Mouse (Mus musculus) heart, adult 2 months (tissue): ENCODE data around the gene Hagh. TPM values are rescaled to one million over a fixed set of nuclear protein-coding genes. Genes with fewer than 3 reads are reported as not detected.

Source experiments
- DNase-seq, 2 experiments: peaks; one replicate each; pipeline ENCODE4 v3.0.0; 2021
- H3K27ac ChIP-seq: fragments of 200-600 bp; 2 replicates; pipeline ENCODE4 v1.8.1; 2022
- H3K27me3 ChIP-seq: fragments of 200-500 bp; 2 replicates; pipeline ENCODE4 v1.6.1; 2012; ENCODE audit warnings: mild to moderate bottlenecking, low read length, inconsistent platforms, mixed read lengths; ENCODE audit not compliant: control insufficient read depth, insufficient read depth
- H3K36me3 ChIP-seq: fragments of 200-500 bp; 2 replicates; pipeline ENCODE4 v1.6.1; 2012; ENCODE audit warnings: low read length, inconsistent platforms; ENCODE audit not compliant: control insufficient read depth, insufficient read depth
- H3K4me1 ChIP-seq: fragments of 200-500 bp; 2 replicates; pipeline ENCODE4 v1.6.1; 2011; ENCODE audit warnings: low read length; ENCODE audit not compliant: control insufficient read depth, insufficient read depth
- H3K4me3 ChIP-seq: fragments of 200-600 bp; 2 replicates; pipeline ENCODE4 v1.8.1; 2022
- H3K79me2 ChIP-seq: fragments of 200-500 bp; replicated peaks from 2 replicates; pipeline ENCODE4 v1.6.1; 2012; ENCODE audit warnings: mild to moderate bottlenecking, inconsistent platforms, low read length, moderate library complexity, mixed read lengths; ENCODE audit not compliant: control insufficient read depth, insufficient read depth
- H3K9ac ChIP-seq: fragments of 200-500 bp; 2 replicates; pipeline ENCODE4 v1.6.1; 2012; ENCODE audit warnings: low read depth, mild to moderate bottlenecking, control low read depth, inconsistent platforms, low read length, mixed read lengths
- CTCF ChIP-seq: fragments of 200-600 bp; IDR thresholded peaks from 2 replicates; pipeline ENCODE4 v1.8.1; 2022; ENCODE audit warnings: antibody characterized with exemption, mild to moderate bottlenecking, moderate library complexity
- EP300 ChIP-seq: fragments of 200-500 bp; IDR thresholded peaks from 2 replicates; pipeline ENCODE4 v1.6.1; 2011; ENCODE audit warnings: low read depth, low read length, control low read depth; ENCODE audit not compliant: insufficient read depth
- POLR2A ChIP-seq: fragments of 200-500 bp; IDR thresholded peaks from 2 replicates; pipeline ENCODE4 v1.6.1; 2011; ENCODE audit warnings: mild to moderate bottlenecking, low read depth, low read length, control low read depth; ENCODE audit not compliant: insufficient read depth
- WGBS: fragments of 180-500 bp; shearing (Covaris S2); methylation state at CpG from one replicate; pipeline ENCODE4 v1.1.7; 2018; 5-methylcytosine and 5-hydroxymethylcytosine counted together
- intact Hi-C: fragments of 180-260 bp; cut with DNase I; formaldehyde crosslinking; loops from one replicate; pipeline ENCODE4 v1.15.1; 2025
- polyA plus RNA-seq: library from polyadenylated mRNA; depleted of rRNA; stranded (reverse); fragments of >200 nt; gene quantifications from 2 replicates; pipeline ENCODE4 v1.2.3, GENCODE M21; 2012
- total RNA-seq, 2 experiments: library from RNA; stranded (reverse); gene quantifications; 2 replicates each; pipeline ENCODE4 v1.2.3; 2021

The Hagh gene
- total and polyA plus RNA-seq, 3 experiments: 85.8 to 133 (median 89.5) TPM

DNA sequence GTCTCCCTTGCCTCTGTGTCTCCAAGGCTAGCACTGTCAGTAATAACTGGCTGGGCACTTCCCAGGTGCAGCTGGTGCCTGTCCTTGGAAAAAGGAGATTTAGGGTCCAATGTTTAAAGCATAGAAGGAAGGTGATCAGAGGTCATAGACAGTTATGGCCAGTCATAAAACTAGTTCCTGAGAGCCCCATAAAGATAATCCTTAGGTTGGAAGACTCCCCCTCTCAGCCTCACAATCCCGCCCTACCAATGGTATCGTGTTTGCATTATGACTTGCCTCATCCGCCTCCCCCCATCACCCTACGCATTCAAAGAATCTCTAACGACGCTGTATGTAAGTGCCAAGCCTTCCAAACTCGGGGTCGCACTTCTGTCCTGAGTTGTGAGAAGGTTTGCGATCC lies 4.6 kb downstream of the Hagh start:
- no peaks in the 10 kb centered on the region for H3K79me2 ChIP-seq
- TF ChIP-seq CTCF: no peak
- no peak for TF ChIP-seq EP300
- TF ChIP-seq POLR2A: no peak
- H3K27ac ChIP-seq: no peak overlapping the region; the same call in 1 of the 2 replicates
- H3K27me3 ChIP-seq: no peaks in the 10 kb centered on the region
- intact Hi-C loops: no loop called here
- peaks cover 2% of the 10 kb centered on the region; the same call in 1 of the 2 replicates for H3K4me1 ChIP-seq
- 49% methylated on average over 9 of the region's 9 CpGs for WGBS
- DNase-seq: no peak
- H3K36me3 ChIP-seq: no peaks in the 10 kb centered on the region
- H3K4me3 ChIP-seq: no peak overlapping the region; the same call in 1 of the 2 replicates
- no peak overlapping the region; the same call in 1 of the 2 replicates for H3K9ac ChIP-seq

DNA sequence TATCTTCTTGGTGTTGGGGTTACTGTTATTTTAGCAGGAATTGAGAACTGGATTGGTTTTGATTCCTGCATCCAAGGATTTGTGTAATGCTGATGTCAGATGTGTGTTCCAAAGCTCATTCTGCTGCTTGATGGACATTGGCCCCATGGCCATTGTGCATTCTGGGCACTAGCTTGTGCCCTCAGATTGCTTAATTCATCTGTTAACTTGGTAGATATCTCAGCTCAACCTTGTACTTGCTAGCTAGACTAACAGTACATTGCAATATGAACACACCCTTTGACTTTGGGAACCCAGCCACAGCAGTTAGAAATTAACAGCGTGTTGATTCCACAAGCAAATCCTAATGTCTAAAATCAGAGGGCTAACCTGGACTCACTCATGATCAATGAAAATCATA lies 7.4 kb downstream of the Hagh start:
- Histone ChIP-seq H3K27me3 (no peaks in the 10 kb centered on the region), H3K79me2 (no peaks in the 10 kb centered on the region), H3K9ac (no peak overlapping the region), H3K4me1 (peaks cover 2% of the 10 kb centered on the region), H3K36me3 (no peaks in the 10 kb centered on the region), H3K4me3 (no peak overlapping the region), H3K27ac (no peak overlapping the region)
- DNase-seq: no peak
- WGBS: 84% methylated on average over 1 of the region's 1 CpGs
- TF ChIP-seq POLR2A (no peak), EP300 (no peak), CTCF (no peak)
- intact Hi-C loops: no loop called here

DNA sequence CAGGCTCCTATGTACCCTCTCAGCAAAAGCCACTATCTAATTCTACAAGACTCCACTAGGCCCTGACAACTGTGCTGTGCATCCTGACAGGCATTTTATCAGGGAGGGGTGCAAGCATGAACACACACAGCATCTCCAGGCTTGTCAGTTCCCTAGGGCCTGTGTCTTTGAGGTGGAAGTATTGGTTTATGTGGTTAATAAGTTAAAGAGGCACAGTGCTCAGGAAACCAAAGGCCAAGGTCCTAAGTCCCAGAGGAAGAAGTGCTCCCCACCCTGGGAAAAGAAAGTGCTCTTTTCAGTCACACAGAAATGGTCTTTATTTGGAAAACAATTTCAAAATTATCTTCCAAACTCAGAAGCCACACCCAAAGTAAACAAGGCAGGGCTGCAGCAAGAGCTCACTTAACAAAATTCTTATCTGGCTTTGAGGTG lies 8.7 kb downstream of the Hagh start:
- no peak for TF ChIP-seq POLR2A
- intact Hi-C loops: no loop called here
- peak overlapping the region; percentile 54 for H3K9ac ChIP-seq
- H3K4me1 ChIP-seq: peaks cover 2% of the 10 kb centered on the region
- H3K27ac ChIP-seq: peak overlapping the region; percentile 87
- H3K27me3 ChIP-seq: no peaks in the 10 kb centered on the region
- H3K79me2 ChIP-seq: no peaks in the 10 kb centered on the region
- H3K36me3 ChIP-seq: no peaks in the 10 kb centered on the region
- DNase-seq: no peak
- H3K4me3 ChIP-seq: peak overlapping the region; percentile 62

DNA sequence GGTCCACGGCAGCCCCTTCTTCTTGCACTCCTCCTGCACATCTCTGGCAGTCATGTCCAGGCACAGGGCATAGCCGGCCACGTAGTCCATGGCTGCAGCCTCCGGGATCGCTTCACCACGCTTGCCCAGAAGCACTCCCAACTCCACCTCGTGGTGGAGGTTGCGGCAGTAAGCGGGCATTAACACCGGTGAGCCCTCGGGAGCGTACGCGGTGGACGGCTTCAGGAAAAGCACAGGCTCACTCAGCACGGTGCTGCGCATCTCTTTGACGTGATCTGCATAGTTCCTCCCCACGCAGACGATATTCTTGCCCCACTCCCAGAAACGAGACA lies 9.8 kb downstream of the Hagh start:
- Histone ChIP-seq H3K36me3 (no peaks in the 10 kb centered on the region), H3K4me1 (peaks cover 2% of the 10 kb centered on the region), H3K27me3 (no peaks in the 10 kb centered on the region), H3K9ac (peak overlapping the region; percentile 74), H3K27ac (peak overlapping the region; percentile 87), H3K4me3 (peak overlapping the region; percentile 62), H3K79me2 (no peaks in the 10 kb centered on the region)
- intact Hi-C loops: loop anchor here (2.0 kb wide), 1 partner anchor 35 kb away; no protein-coding TSS in a partner anchor
- TF ChIP-seq CTCF: peak; percentile 60
- peak; percentile 38; the same call in 1 of the 2 replicates for TF ChIP-seq EP300
- no peak; the same call in 1 of the 2 replicates for TF ChIP-seq POLR2A
- WGBS: under 1% methylated on average over 21 of the region's 21 CpGs
- DNase-seq: no peak

DNA sequence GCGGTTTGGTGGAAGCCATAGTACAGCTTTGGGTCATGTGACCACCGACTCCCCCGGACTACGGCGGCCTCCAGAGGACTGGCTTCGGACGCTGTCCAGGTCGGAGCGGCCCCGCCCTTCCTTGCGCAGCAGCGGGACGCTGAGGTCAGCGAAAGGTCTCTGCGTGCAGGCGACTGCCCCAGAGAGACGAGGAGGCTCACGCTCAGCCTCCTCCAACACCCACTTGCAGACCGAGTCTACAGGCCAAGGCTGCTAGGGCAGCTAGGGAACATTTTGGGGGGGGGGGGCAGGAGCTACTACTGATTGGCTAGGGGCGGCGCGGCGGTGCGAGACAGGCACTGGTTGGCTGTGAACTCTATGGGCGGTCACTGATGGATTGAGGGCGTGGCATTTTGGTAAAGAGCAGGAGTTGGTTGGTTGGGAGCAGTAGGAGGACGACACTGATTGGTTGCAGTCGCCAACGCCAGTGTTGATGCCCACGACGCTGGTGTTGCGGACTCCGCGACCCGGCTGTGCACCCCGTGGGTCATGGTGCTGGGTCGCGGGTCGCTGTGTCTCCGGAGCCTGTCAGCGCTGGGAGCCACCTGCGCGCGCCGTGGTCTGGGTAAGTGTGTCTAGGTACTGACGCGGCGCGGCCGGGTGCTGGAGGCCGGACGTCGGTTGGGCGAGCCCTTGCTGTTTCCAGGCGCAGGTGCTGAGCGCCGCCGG lies 10.3 kb downstream of the Hagh start, which contains the start of gene Fahd1:
Gene Fahd1, minus strand, starts transcription at position 300 of the 708 bp plus-strand sequence.
- Histone ChIP-seq H3K27ac (peak within 1 kb of the TSS; percentile 87), H3K4me1 (peaks cover 2% of the 10 kb centered on the region), H3K79me2 (no peaks in the 10 kb centered on the region), H3K27me3 (no peaks in the 10 kb centered on the region), H3K4me3 (peak within 1 kb of the TSS; percentile 62), H3K36me3 (no peaks in the 10 kb centered on the region), H3K9ac (peak within 1 kb of the TSS; percentile 74)
- TF ChIP-seq EP300: peak; percentile 16; the same call in 1 of the 2 replicates
- peak; percentile 73 for TF ChIP-seq POLR2A
- peak; percentile 37; the same call in 1 of the 2 replicates for TF ChIP-seq CTCF
- WGBS: under 1% methylated on average over 58 of the region's 58 CpGs
- peak; percentile 95 to 97 for DNase-seq
- intact Hi-C loops: loop anchor here (2.0 kb wide), 1 partner anchor 35 kb away; no protein-coding TSS in a partner anchor

DNA sequence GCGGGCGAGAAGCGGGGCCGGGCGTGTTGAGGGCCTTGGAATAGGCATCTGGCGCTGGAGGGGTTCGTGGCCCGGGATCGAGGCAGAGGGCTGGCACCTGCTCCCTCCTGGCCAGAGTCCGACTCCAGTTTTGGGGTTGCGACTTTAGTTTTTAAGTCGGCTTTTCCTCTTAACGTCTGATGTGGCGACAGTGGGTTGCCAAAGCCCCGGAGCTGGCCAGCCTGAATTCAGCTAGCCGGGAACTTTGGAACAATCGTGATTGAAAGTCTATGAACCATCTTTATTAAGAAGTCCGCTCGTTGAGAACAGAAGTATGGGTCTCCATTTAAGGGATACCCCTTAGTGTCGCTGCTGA lies 10.8 kb downstream of the Hagh start:
- Histone ChIP-seq H3K9ac (peak overlapping the region; percentile 71), H3K27ac (peak overlapping the region; percentile 87), H3K36me3 (no peaks in the 10 kb centered on the region), H3K4me1 (peaks cover 2% of the 10 kb centered on the region), H3K27me3 (no peaks in the 10 kb centered on the region), H3K4me3 (peak overlapping the region; percentile 62), H3K79me2 (no peaks in the 10 kb centered on the region)
- TF ChIP-seq POLR2A: no peak
- no peak; the same call in 1 of the 2 replicates for TF ChIP-seq CTCF
- TF ChIP-seq EP300: no peak
- intact Hi-C loops: loop anchor here (2.0 kb wide), 1 partner anchor 34 kb away; no protein-coding TSS in a partner anchor
- 1% methylated on average over 20 of the region's 20 CpGs for WGBS
- no peak for DNase-seq
